ENCODE assay signal across 16 mouse cellular contexts in the genomic region with DNA sequence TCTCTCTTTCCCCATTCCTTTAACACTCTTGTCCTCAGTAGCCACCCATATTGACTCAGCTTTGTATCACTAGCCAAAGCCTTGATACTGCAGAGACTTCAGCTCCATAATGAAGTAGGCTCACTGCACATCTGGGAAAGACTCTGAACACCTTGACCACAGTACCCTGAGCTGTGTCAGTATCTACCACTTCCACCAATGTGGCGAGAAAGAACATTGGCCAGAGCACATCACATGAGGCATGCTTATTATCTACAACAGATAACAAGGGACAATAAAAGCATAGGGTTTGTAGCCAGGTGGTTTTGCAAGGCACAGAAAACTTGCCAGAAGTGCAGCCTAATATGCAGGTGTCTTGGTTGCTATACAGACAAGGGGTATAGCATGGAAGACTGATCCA.
"Had no signal": no experiment of that assay in that cellular context is flagged by ENCODE, and none has a peak within 500 bp of the region (broad histone marks: within the 10 kb centered on the region; RNA-seq: fewer than 3 reads in every experiment).

No protein-coding gene starts in this region.

- H3K27ac ChIP-seq: neural tube, embryonic 13.5 days; neural tube, embryonic 15.5 days; stomach, embryonic 15.5 days; stomach, postnatal 0 days had no signal

- DNase-seq: retina, postnatal 1 day; right cerebral cortex, adult 18-20 months; right cerebral cortex, postnatal 14 days; right cerebral cortex, postnatal 25 days; right cerebral cortex, postnatal 4 days; spleen, adult 18-20 months; thymus, adult 18-20 months; thymus, adult 2 months; thymus, postnatal 14 days; thymus, postnatal 25 days; thymus, postnatal 36 days; thymus, postnatal 4 days had no signal

- H3K36me3 ChIP-seq: neural tube, embryonic 13.5 days; neural tube, embryonic 15.5 days; stomach, embryonic 15.5 days had no signal

- H3K9ac ChIP-seq: neural tube, embryonic 13.5 days; neural tube, embryonic 15.5 days; stomach, embryonic 15.5 days had no signal

- H3K4me2 ChIP-seq: neural tube, embryonic 13.5 days; neural tube, embryonic 15.5 days; stomach, embryonic 15.5 days had no signal

- H3K27me3 ChIP-seq: neural tube, embryonic 13.5 days; neural tube, embryonic 15.5 days; stomach, embryonic 15.5 days had no signal

- H3K4me1 ChIP-seq: neural tube, embryonic 13.5 days; neural tube, embryonic 15.5 days; stomach, embryonic 15.5 days had no signal

- H3K4me3 ChIP-seq: neural tube, embryonic 13.5 days; neural tube, embryonic 15.5 days; stomach, embryonic 15.5 days had no signal

- H3K9me3 ChIP-seq: neural tube, embryonic 13.5 days; neural tube, embryonic 15.5 days; stomach, embryonic 15.5 days had no signal
